Mouse (Mus musculus): ENCODE results near the gene Gm10972.

- TF ChIP-seq CTCF (conservative IDR thresholded peaks at IDR 0.05; ENCODE audit: low read length) (no peak), POU5F1 (IDR thresholded peaks at IDR 0.05; ENCODE audit: borderline replicate concordance, low read length) (no peak), NANOG (IDR thresholded peaks at IDR 0.05; ENCODE audit: borderline replicate concordance, low read length) (no peak)
Measured at GRCm38 (mm10) chr3:94595871-94596287, 47.0 kb upstream of the Gm10972 start.

Measured in E14TG2a.4 (cell line).